Mouse (Mus musculus): ENCODE data around the gene Clcf1. TPM values are rescaled to one million over a fixed set of nuclear protein-coding genes. Genes with fewer than 3 reads are reported as not detected.

Gene Clcf1
- polyA plus RNA-seq, 1 experiment from 2014 or later, result 2.4 TPM

DNA sequence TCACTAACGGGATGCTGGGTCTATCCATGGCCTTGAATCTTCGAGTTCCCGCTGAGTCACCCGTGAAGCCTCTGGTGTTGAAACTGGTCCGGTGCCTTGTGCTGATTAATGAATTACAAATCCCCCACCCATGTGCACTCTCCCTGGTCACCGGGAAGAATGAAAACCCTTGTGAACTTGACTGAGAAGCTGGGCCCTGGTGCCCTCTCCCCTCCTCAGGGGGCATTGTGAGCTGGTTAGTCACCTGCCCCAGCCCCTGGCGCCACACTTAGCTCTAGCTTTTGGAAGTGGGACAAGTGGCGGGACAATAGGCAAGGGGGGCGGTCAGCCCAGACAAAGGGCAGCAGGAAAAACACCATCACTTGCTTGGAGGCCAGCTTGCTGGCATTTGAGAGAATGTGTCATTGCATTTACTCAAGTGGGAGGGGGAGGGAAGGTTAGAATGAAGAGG is 489 bp upstream of the Clcf1 start:
- DNase-seq (ENCODE audit: low spot score), result no peak

DNA sequence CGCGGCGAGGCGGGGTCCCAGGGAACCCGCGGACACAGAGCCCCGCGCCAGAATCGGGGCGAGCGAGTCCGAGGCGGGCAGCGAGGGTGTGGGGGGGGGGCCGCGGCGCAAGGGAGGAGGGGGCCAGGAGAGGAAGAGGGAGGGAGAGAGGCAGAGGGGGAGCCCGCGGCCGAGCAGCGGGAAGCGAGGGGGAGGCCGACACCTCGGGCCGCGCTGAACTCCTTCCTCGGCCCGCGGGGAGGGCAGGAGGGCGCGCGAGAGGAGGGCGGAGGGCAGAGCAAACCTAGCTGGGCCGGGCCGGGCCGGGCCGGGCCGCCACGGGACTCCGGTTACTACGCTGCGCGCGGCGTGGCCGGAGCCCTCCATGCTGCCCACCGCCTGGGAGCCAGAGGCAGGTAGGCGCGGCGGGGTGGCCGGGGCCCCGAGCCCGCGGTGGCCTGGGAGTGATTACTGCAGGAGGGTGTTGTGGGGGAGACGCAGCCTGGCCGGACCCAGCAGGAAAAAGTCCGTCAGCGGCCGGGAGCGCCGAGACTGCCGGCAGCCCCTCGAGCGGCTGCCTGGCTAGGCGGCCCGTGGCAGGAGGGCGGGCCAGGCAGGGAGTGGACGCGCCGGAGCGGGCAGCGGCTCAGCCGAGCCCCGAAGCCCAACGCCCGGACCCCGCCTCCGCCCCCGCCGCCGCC is 873 bp downstream of the Clcf1 start:
- Histone ChIP-seq H3K9me3 (ENCODE audit: control insufficient read depth, low read length) (no peaks in the 10 kb centered on the region), H3K4me2 (peak overlapping the region; percentile 84), H3K27ac (ENCODE audit: low read depth, low read length) (peak overlapping the region; percentile 82), H3K27me3 (replicated peaks; ENCODE audit: control insufficient read depth, insufficient read depth, low read length) (peaks cover 82% of the 10 kb centered on the region), H3K4me1 (replicated peaks; ENCODE audit: control insufficient read depth, insufficient read depth, low read length) (peaks cover 35% of the 10 kb centered on the region), H3K36me3 (ENCODE audit: control insufficient read depth, insufficient read depth, low read length) (no peaks in the 10 kb centered on the region), H3K9ac (ENCODE audit: low read depth, low read length) (peak overlapping the region; percentile 73), H3K4me3 (ENCODE audit: low read depth, low read length) (peak overlapping the region; percentile 67)
- WGBS, result 1% methylated on average over 54 of the region's 81 CpGs
- peak; percentile 22; the same call in 1 of the 2 replicates for ATAC-seq (replicated peaks; ENCODE audit: low FRiP score)
- no peak for DNase-seq (ENCODE audit: low spot score)

More for the DNA sequence above, 489 bp upstream of the Clcf1 start:
- Histone ChIP-seq H3K4me2 (peak overlapping the region; percentile 84), H3K9me3 (ENCODE audit: control insufficient read depth, low read length) (no peaks in the 10 kb centered on the region), H3K9ac (ENCODE audit: low read depth, low read length) (no peak overlapping the region), H3K36me3 (ENCODE audit: control insufficient read depth, insufficient read depth, low read length) (no peaks in the 10 kb centered on the region), H3K27ac (ENCODE audit: low read depth, low read length) (no peak overlapping the region), H3K4me3 (ENCODE audit: low read depth, low read length) (peak overlapping the region; percentile 67), H3K4me1 (replicated peaks; ENCODE audit: control insufficient read depth, insufficient read depth, low read length) (peaks cover 33% of the 10 kb centered on the region), H3K27me3 (replicated peaks; ENCODE audit: control insufficient read depth, insufficient read depth, low read length) (peaks cover 90% of the 10 kb centered on the region)
- no peak for ATAC-seq (replicated peaks; ENCODE audit: low FRiP score)
- 3% methylated on average over 9 of the region's 9 CpGs for WGBS

DNA sequence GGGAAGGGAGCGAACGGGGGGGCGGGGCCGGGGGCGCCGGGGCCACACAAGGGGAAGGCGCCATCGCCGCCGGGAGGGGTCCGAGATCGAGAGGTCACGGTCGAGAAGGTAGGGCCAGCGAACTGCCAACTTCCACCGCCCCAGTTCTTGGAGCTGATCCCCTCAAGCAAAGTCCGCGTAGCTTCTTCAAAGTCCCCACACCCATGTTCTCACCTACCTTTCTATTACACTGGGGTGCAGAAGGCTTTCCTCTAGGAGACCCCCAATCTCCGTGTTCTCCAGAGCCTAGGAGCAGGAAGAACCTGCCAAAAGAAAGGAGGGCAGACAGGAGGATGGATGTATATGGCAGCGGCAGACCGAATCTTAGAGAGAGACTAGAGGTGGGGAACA is 1.4 kb downstream of the Clcf1 start:
- DNase-seq (ENCODE audit: low spot score) (no peak), ATAC-seq (replicated peaks; ENCODE audit: low FRiP score) (no peak)
- Histone ChIP-seq H3K27ac (ENCODE audit: low read depth, low read length) (peak overlapping the region; percentile 82; the same call in 1 of the 2 replicates), H3K36me3 (ENCODE audit: control insufficient read depth, insufficient read depth, low read length) (no peaks in the 10 kb centered on the region), H3K4me2 (peak overlapping the region; percentile 84), H3K4me3 (ENCODE audit: low read depth, low read length) (peak overlapping the region; percentile 67), H3K9ac (ENCODE audit: low read depth, low read length) (peak overlapping the region; percentile 73), H3K4me1 (replicated peaks; ENCODE audit: control insufficient read depth, insufficient read depth, low read length) (peaks cover 40% of the 10 kb centered on the region), H3K9me3 (ENCODE audit: control insufficient read depth, low read length) (no peaks in the 10 kb centered on the region), H3K27me3 (replicated peaks; ENCODE audit: control insufficient read depth, insufficient read depth, low read length) (peaks cover 81% of the 10 kb centered on the region)
- WGBS, result 1% methylated on average over 14 of the region's 21 CpGs

DNA sequence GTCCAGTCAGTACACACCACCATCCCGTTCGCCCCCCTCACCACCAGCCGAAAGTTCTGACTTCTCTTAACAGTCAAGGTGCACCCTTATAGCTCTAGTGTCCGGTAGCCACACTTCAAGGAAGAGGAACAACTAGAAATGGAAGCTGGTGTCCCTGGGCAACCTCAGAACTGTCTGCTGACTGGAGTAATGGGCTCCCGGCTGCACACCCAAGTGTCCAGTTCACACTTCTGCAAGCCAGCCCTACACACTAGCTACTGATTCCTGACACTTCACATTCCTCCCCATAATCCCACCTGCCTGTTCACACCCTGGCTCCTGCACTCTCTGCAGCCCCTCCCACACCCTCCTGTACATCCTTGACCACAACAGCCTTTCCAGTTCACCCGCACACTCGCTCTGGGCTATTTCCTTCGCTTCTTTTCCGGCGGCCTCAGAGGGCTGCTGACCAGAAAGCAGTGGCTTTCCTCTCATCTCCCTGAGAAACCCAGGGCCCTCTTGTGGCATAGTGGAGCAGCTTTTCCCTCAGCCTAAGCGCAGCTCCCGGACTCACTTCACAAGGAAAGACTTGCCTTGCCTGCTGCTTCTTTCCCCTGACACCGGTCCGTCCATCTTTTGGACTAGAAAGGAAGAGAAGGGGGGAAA is 2.1 kb downstream of the Clcf1 start:
- Histone ChIP-seq H3K4me1 (replicated peaks; ENCODE audit: control insufficient read depth, insufficient read depth, low read length) (peaks cover 48% of the 10 kb centered on the region), H3K27ac (ENCODE audit: low read depth, low read length) (no peak overlapping the region), H3K9ac (ENCODE audit: low read depth, low read length) (no peak overlapping the region), H3K36me3 (ENCODE audit: control insufficient read depth, insufficient read depth, low read length) (no peaks in the 10 kb centered on the region), H3K4me2 (peak overlapping the region; percentile 84), H3K9me3 (ENCODE audit: control insufficient read depth, low read length) (no peaks in the 10 kb centered on the region), H3K4me3 (ENCODE audit: low read depth, low read length) (peak overlapping the region; percentile 5; the same call in 1 of the 2 replicates), H3K27me3 (replicated peaks; ENCODE audit: control insufficient read depth, insufficient read depth, low read length) (peaks cover 74% of the 10 kb centered on the region)
- 16% methylated on average over 14 of the region's 14 CpGs for WGBS
- no peak for ATAC-seq (replicated peaks; ENCODE audit: low FRiP score)
- DNase-seq (ENCODE audit: low spot score), result no peak

DNA sequence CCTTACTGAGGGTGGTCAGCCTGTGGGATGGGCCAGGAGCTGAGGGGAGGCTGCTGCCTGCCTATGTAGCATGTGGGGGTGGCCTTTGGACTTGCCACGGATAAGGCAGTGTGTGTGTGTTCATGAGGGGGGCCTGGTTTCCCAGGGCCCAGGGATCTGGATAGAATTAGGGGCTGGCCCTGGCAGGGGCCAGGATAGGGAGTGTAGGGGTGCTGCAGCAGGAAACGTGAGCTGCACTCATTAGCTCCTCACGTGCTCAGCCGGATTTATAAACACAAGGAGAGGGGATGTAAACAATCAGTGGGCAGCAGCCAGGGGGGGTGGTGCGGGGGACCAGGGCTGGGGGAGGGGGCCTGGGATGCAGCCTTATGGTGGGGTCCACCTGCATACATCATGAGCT is 3.1 kb downstream of the Clcf1 start:
- Histone ChIP-seq H3K4me3 (ENCODE audit: low read depth, low read length) (no peak overlapping the region), H3K9me3 (ENCODE audit: control insufficient read depth, low read length) (no peaks in the 10 kb centered on the region), H3K27ac (ENCODE audit: low read depth, low read length) (no peak overlapping the region), H3K36me3 (ENCODE audit: control insufficient read depth, insufficient read depth, low read length) (no peaks in the 10 kb centered on the region), H3K4me2 (peak overlapping the region; percentile 40), H3K4me1 (replicated peaks; ENCODE audit: control insufficient read depth, insufficient read depth, low read length) (peaks cover 57% of the 10 kb centered on the region), H3K9ac (ENCODE audit: low read depth, low read length) (no peak overlapping the region), H3K27me3 (replicated peaks; ENCODE audit: control insufficient read depth, insufficient read depth, low read length) (peaks cover 68% of the 10 kb centered on the region)
- DNase-seq (ENCODE audit: low spot score) (no peak), ATAC-seq (replicated peaks; ENCODE audit: low FRiP score) (no peak)
- WGBS, result 36% methylated on average over 5 of the region's 5 CpGs

DNA sequence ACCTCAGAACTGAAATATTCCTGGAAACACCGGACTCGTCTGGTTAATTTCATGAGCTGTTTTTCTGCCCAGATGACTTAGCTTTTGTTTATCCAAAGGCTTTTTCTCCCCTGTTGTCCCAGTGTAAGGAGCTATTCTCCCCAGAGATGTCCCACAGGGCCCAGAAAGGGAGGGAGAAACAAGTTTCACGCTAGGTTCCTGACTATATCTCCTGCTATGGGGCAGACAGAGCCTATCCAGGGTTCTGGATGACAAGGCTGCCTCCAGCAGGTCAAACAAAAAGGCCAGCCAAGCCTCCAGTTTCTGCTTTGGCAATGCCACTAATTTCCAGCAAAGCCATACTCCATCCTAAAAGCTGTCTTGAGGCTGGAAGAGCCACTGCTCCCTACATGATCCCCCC is 3.8 kb downstream of the Clcf1 start:
- Histone ChIP-seq H3K36me3 (ENCODE audit: control insufficient read depth, insufficient read depth, low read length) (no peaks in the 10 kb centered on the region), H3K27ac (ENCODE audit: low read depth, low read length) (peak overlapping the region; percentile 28; the same call in 1 of the 2 replicates), H3K9me3 (ENCODE audit: control insufficient read depth, low read length) (no peaks in the 10 kb centered on the region), H3K4me3 (ENCODE audit: low read depth, low read length) (no peak overlapping the region), H3K9ac (ENCODE audit: low read depth, low read length) (no peak overlapping the region), H3K4me2 (no peak overlapping the region), H3K4me1 (replicated peaks; ENCODE audit: control insufficient read depth, insufficient read depth, low read length) (peaks cover 62% of the 10 kb centered on the region), H3K27me3 (replicated peaks; ENCODE audit: control insufficient read depth, insufficient read depth, low read length) (peaks cover 61% of the 10 kb centered on the region)
- DNase-seq (ENCODE audit: low spot score) (no peak), ATAC-seq (replicated peaks; ENCODE audit: low FRiP score) (no peak)
- WGBS, result 57% methylated on average over 3 of the region's 3 CpGs

DNA sequence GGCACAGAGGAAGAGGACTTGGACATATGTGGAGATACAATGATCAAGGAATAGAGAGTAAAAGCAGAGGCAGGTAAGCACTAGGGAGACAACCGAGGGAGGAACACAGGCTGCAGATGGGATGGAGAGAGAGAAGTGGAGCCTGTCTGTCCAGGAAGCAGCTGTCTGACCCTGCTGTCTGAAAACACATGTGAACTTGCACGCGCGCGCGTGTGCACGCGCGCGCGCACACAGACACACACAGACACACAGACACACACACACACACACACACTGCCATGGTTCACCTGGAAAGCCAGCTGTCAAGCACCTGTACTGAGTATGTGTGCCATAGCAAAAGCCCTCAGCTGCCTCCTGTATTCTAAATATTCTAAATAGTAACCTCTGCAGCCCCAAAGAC is 4.3 kb downstream of the Clcf1 start:
- peaks cover 58% of the 10 kb centered on the region for H3K4me1 ChIP-seq (replicated peaks; ENCODE audit: control insufficient read depth, insufficient read depth, low read length)
- 85% methylated on average over 11 of the region's 11 CpGs for WGBS

DNA sequence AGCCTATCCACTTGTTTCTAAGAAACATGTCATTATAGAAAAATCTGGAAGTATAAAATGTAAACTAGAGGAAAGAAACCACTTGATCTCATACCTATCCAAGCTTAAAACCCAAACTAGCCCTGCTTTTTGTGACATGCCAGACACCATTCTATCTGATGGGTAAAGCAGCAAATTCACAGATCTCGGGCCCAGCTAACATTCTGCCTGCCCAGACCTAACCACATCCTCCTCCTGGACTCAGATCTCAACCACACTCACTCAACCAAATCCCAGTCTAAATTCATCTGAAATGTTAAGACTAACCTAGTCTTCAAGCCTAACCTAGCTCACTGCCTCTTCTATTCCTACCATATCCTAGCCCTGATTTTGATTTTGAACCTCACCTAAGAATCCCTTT is 4.7 kb downstream of the Clcf1 start:
- ATAC-seq (replicated peaks; ENCODE audit: low FRiP score) (no peak), DNase-seq (ENCODE audit: low spot score) (no peak)
- peaks cover 52% of the 10 kb centered on the region for H3K27me3 ChIP-seq (replicated peaks; ENCODE audit: control insufficient read depth, insufficient read depth, low read length)
- H3K9ac ChIP-seq (ENCODE audit: low read depth, low read length), result no peak overlapping the region
- H3K4me3 ChIP-seq (ENCODE audit: low read depth, low read length), result no peak overlapping the region
- peaks cover 54% of the 10 kb centered on the region for H3K4me1 ChIP-seq (replicated peaks; ENCODE audit: control insufficient read depth, insufficient read depth, low read length)
- no peaks in the 10 kb centered on the region for H3K36me3 ChIP-seq (ENCODE audit: control insufficient read depth, insufficient read depth, low read length)
- H3K9me3 ChIP-seq (ENCODE audit: control insufficient read depth, low read length), result no peaks in the 10 kb centered on the region
- 44% methylated on average over 1 of the region's 1 CpGs for WGBS
- no peak overlapping the region for H3K4me2 ChIP-seq
- H3K27ac ChIP-seq (ENCODE audit: low read depth, low read length), result no peak overlapping the region

More for the DNA sequence above, 4.3 kb downstream of the Clcf1 start:
- H3K27me3 ChIP-seq (replicated peaks; ENCODE audit: control insufficient read depth, insufficient read depth, low read length), result peaks cover 57% of the 10 kb centered on the region
- no peaks in the 10 kb centered on the region for H3K36me3 ChIP-seq (ENCODE audit: control insufficient read depth, insufficient read depth, low read length)
- peak overlapping the region; percentile 28; the same call in 1 of the 2 replicates for H3K27ac ChIP-seq (ENCODE audit: low read depth, low read length)
- H3K4me3 ChIP-seq (ENCODE audit: low read depth, low read length), result no peak overlapping the region
- no peak for ATAC-seq (replicated peaks; ENCODE audit: low FRiP score)
- H3K9me3 ChIP-seq (ENCODE audit: control insufficient read depth, low read length), result no peaks in the 10 kb centered on the region
- H3K9ac ChIP-seq (ENCODE audit: low read depth, low read length), result no peak overlapping the region
- DNase-seq (ENCODE audit: low spot score), result no peak
- no peak overlapping the region for H3K4me2 ChIP-seq
